Mouse (Mus musculus): Measurements from ENCODE around the gene Bhlha15. TPM values are rescaled to one million over a fixed set of nuclear protein-coding genes. Genes with fewer than 3 reads are reported as not detected.
A peak's percentile ranks its signal among the peaks of the same experiment; 100 is the strongest.

Gene Bhlha15
- polyA plus RNA-seq, 2 experiments = 0.28 to 0.39 TPM

DNA sequence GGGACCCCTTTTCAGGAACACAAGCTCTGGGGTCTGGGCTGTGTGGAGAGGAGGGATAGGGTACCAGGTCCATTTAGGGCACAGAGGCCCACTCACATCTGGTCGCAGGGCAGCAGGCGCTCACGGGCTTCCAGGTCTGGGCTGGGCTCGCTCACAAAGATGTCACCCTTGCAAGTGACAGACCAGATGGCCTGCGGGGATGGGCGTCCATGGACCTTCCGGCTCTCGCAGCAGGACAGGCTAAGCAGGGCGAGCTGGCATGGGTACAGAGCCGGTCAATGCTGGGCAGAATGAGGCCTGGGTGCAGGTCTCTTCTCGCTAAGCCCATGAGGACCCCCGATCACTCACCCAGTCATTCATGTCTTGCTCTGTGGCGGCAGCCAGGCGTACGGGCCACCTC, 16.0 kb downstream of the Bhlha15 start:
- Histone ChIP-seq H3K27ac (no peak overlapping the region), H3K27me3 (ENCODE audit: control insufficient read depth, insufficient read depth, low read length) (no peaks in the 10 kb centered on the region), H3K9me3 (ENCODE audit: control insufficient read depth, low read length) (no peaks in the 10 kb centered on the region), H3K9ac (replicated peaks) (no peak overlapping the region), H3K36me3 (replicated peaks; ENCODE audit: control insufficient read depth, insufficient read depth, low read depth) (no peaks in the 10 kb centered on the region), H3K4me1 (replicated peaks; ENCODE audit: control insufficient read depth in 2 of 2, insufficient read depth in 2 of 2, low read length in 1 of 2) (no peaks in the 10 kb centered on the region), H3K4me3 (ENCODE audit: insufficient read depth in 1 of 2, low read depth in 2 of 2, low read length in 2 of 2) (no peak overlapping the region), H3K4me2 (ENCODE audit: low read depth) (no peak overlapping the region)
- ATAC-seq (ENCODE audit: insufficient read depth) = no peak
- 79% methylated on average over 15 of the region's 15 CpGs for WGBS (ENCODE audit: insufficient replicate concordance)
- TF ChIP-seq EP300 (IDR thresholded peaks at IDR 0.05; ENCODE audit: low read depth) = no peak
- TF ChIP-seq CTCF (IDR thresholded peaks at IDR 0.05; ENCODE audit: low read depth) = no peak
- no peak for DNase-seq (ENCODE audit: low read depth in 3 of 3, low spot score in 3 of 3)

DNA sequence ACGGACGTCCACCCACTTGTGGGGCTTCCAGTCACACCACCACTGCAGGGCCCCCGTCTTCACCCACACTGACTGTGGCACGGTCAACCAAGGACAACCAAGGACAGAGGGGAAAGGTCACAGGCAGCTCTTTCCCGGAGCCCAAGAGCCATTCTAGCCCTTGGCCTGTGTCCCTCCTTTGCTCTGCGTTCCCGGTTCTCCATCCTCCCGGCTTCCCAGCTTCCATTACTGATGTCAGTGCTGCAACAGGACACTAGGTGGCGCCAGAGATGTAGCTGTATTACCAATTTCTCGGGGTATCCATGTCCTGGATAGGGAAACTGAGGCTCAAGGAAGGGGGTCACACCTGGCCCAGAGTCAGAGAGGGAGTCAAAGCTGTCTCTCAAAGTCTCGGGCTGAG, 17.4 kb downstream of the Bhlha15 start:
- Histone ChIP-seq H3K4me2 (ENCODE audit: low read depth) (no peak overlapping the region), H3K9me3 (ENCODE audit: control insufficient read depth, low read length) (no peaks in the 10 kb centered on the region), H3K27ac (no peak overlapping the region), H3K4me1 (replicated peaks; ENCODE audit: control insufficient read depth in 2 of 2, insufficient read depth in 2 of 2, low read length in 1 of 2) (no peaks in the 10 kb centered on the region), H3K9ac (replicated peaks) (no peak overlapping the region), H3K27me3 (ENCODE audit: control insufficient read depth, insufficient read depth, low read length) (no peaks in the 10 kb centered on the region), H3K4me3 (ENCODE audit: insufficient read depth in 1 of 2, low read depth in 2 of 2, low read length in 2 of 2) (no peak overlapping the region), H3K36me3 (replicated peaks; ENCODE audit: control insufficient read depth, insufficient read depth, low read depth) (no peaks in the 10 kb centered on the region)
- TF ChIP-seq EP300 (IDR thresholded peaks at IDR 0.05; ENCODE audit: low read depth) = no peak
- peak; percentile 86 for TF ChIP-seq CTCF (IDR thresholded peaks at IDR 0.05; ENCODE audit: low read depth)
- DNase-seq (ENCODE audit: low read depth in 3 of 3, low spot score in 3 of 3) (no peak), ATAC-seq (ENCODE audit: insufficient read depth) (no peak)
- 44% methylated on average over 11 of the region's 11 CpGs for WGBS (ENCODE audit: insufficient replicate concordance)

- no peak overlapping the region for H3K4me2 ChIP-seq (ENCODE audit: low read depth)
- no peak overlapping the region for H3K4me3 ChIP-seq (ENCODE audit: insufficient read depth in 1 of 2, low read depth in 2 of 2, low read length in 2 of 2)
- H3K9ac ChIP-seq (replicated peaks) = no peak overlapping the region
- H3K9me3 ChIP-seq (ENCODE audit: control insufficient read depth, low read length) = no peaks in the 10 kb centered on the region
- DNase-seq (ENCODE audit: low read depth in 3 of 3, low spot score in 3 of 3) (peak in 1 of 3 experiments; percentile 28), ATAC-seq (ENCODE audit: insufficient read depth) (no peak)
- no peak overlapping the region for H3K27ac ChIP-seq
- no peaks in the 10 kb centered on the region for H3K27me3 ChIP-seq (ENCODE audit: control insufficient read depth, insufficient read depth, low read length)
- WGBS (ENCODE audit: insufficient replicate concordance) = 20% methylated on average over 7 of the region's 7 CpGs
- no peaks in the 10 kb centered on the region for H3K36me3 ChIP-seq (replicated peaks; ENCODE audit: control insufficient read depth, insufficient read depth, low read depth)
- TF ChIP-seq EP300 (IDR thresholded peaks at IDR 0.05; ENCODE audit: low read depth) (no peak), CTCF (IDR thresholded peaks at IDR 0.05; ENCODE audit: low read depth) (peak; percentile 94)
- no peaks in the 10 kb centered on the region for H3K4me1 ChIP-seq (replicated peaks; ENCODE audit: control insufficient read depth in 2 of 2, insufficient read depth in 2 of 2, low read length in 1 of 2)
Measured at GRCm38 (mm10) chr5:144214453-144214852, 24.4 kb downstream of the Bhlha15 start.

GRCm38 (mm10) chr5:144215992-144216391, 25.9 kb downstream of the Bhlha15 start:
- Histone ChIP-seq H3K9me3 (ENCODE audit: control insufficient read depth, low read length) (no peaks in the 10 kb centered on the region), H3K4me2 (ENCODE audit: low read depth) (no peak overlapping the region), H3K36me3 (replicated peaks; ENCODE audit: control insufficient read depth, insufficient read depth, low read depth) (no peaks in the 10 kb centered on the region), H3K27ac (no peak overlapping the region), H3K4me1 (replicated peaks; ENCODE audit: control insufficient read depth in 2 of 2, insufficient read depth in 2 of 2, low read length in 1 of 2) (no peaks in the 10 kb centered on the region), H3K9ac (replicated peaks) (no peak overlapping the region), H3K27me3 (ENCODE audit: control insufficient read depth, insufficient read depth, low read length) (no peaks in the 10 kb centered on the region), H3K4me3 (ENCODE audit: insufficient read depth in 1 of 2, low read depth in 2 of 2, low read length in 2 of 2) (no peak overlapping the region)
- WGBS (ENCODE audit: insufficient replicate concordance) = 13% methylated on average over 2 of the region's 2 CpGs
- ATAC-seq (ENCODE audit: insufficient read depth) = no peak
- no peak for DNase-seq (ENCODE audit: low read depth in 3 of 3, low spot score in 3 of 3)
- TF ChIP-seq EP300 (IDR thresholded peaks at IDR 0.05; ENCODE audit: low read depth) = no peak
- no peak for TF ChIP-seq CTCF (IDR thresholded peaks at IDR 0.05; ENCODE audit: low read depth)

DNA sequence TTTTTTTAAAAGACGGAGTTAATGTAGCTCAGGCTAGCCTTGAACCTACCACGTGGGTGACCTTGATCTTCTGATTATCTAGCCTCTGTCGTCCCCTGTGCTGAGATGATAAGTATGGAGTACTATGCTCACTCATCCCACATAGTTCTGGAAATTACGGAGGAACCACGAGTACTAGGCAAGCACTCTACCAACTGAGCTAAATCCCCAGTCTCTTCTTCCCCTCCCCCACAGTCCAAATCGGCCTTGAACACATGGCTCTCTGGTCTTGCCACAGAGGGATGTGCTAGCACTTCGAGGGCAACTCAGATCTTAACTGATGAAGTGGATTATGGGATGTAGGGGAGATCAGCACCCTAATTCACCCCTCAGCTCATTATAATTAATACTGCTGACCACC, 28.0 kb downstream of the Bhlha15 start:
- DNase-seq (ENCODE audit: low read depth in 3 of 3, low spot score in 3 of 3) = no peak
- Histone ChIP-seq H3K4me3 (ENCODE audit: insufficient read depth in 1 of 2, low read depth in 2 of 2, low read length in 2 of 2) (no peak overlapping the region), H3K36me3 (replicated peaks; ENCODE audit: control insufficient read depth, insufficient read depth, low read depth) (no peaks in the 10 kb centered on the region), H3K4me2 (ENCODE audit: low read depth) (no peak overlapping the region), H3K27ac (no peak overlapping the region), H3K4me1 (replicated peaks; ENCODE audit: control insufficient read depth in 2 of 2, insufficient read depth in 2 of 2, low read length in 1 of 2) (peaks cover 0 to 8% of the 10 kb centered on the region in 2 experiments; a peak in 1 of 4 replicates), H3K27me3 (ENCODE audit: control insufficient read depth, insufficient read depth, low read length) (no peaks in the 10 kb centered on the region), H3K9me3 (ENCODE audit: control insufficient read depth, low read length) (no peaks in the 10 kb centered on the region), H3K9ac (replicated peaks) (no peak overlapping the region)
- WGBS (ENCODE audit: insufficient replicate concordance) = 45% methylated on average over 7 of the region's 7 CpGs
- ATAC-seq (ENCODE audit: insufficient read depth) = no peak
- TF ChIP-seq EP300 (IDR thresholded peaks at IDR 0.05; ENCODE audit: low read depth) (no peak), CTCF (IDR thresholded peaks at IDR 0.05; ENCODE audit: low read depth) (no peak)
